Mouse (Mus musculus) forebrain, embryonic 10.5 days (tissue): ENCODE data around the gene Sidt1. TPM values are rescaled to one million over a fixed set of nuclear protein-coding genes. Genes with fewer than 3 reads are reported as not detected.

Source experiments
- DNase-seq: peaks from one replicate; pipeline ENCODE4 v3.0.0-alpha.2; 2017; ENCODE audit warnings: low spot score; ENCODE audit errors: extremely low spot score
- H3K27ac ChIP-seq: fragments of 300-500 bp; sonication (generic); 2 replicates; pipeline ENCODE4 v1.5.1; 2016; ENCODE audit warnings: mild to moderate bottlenecking
- H3K27me3 ChIP-seq: fragments of 300-500 bp; sonication (generic); 2 replicates; pipeline ENCODE4 v1.6.1; 2016; ENCODE audit warnings: mild to moderate bottlenecking; ENCODE audit not compliant: poor library complexity, severe bottlenecking
- H3K36me3 ChIP-seq: fragments of 300-500 bp; sonication (generic); replicated peaks from 2 replicates; pipeline ENCODE4 v1.6.1; 2016; ENCODE audit warnings: mild to moderate bottlenecking, moderate library complexity
- H3K4me1 ChIP-seq: fragments of 300-500 bp; sonication (generic); 2 replicates; pipeline ENCODE4 v1.6.1; 2016
- H3K4me3 ChIP-seq: fragments of 300-500 bp; sonication (generic); 2 replicates; pipeline ENCODE4 v1.5.1; 2016; ENCODE audit warnings: mild to moderate bottlenecking, moderate library complexity
- H3K9me3 ChIP-seq: fragments of 300-500 bp; sonication (generic); 2 replicates; pipeline ENCODE4 v1.6.1; 2016; ENCODE audit warnings: mild to moderate bottlenecking, moderate library complexity
- WGBS: fragments of 180-500 bp; shearing (Covaris S2); methylation state at CpG from one replicate; pipeline ENCODE4 v1.1.7; 2016; 5-methylcytosine and 5-hydroxymethylcytosine counted together
- polyA plus RNA-seq: library from polyadenylated mRNA; unstranded; fragments of >200 nt; fragmentation: Nextera tagmentation; extraction: Ambion mirVana; gene quantifications from 2 replicates; pipeline ENCODE4 v1.2.1, GENCODE M21; 2016

Sidt1 gene
- polyA plus RNA-seq, 1 experiment from 2014 or later, result 0.15 TPM

DNA sequence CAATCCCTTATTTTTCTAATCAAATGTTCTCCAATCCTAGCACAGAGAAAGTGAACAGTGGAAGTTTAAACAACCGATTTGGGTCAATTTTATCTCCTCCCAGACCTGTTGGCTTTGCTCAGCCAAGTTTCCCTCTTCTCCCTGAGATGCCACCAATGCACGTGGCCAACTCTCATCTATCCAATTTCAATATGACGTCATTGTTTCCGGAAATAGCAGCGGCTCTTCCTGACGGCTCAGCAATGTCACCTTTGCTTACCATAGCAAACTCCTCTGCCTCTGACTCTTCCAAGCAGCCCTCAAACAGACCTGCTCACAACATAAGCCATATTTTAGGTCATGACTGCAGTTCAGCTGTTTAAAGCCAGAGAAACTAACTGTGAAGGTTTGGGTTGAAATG, 111.5 kb downstream of the Sidt1 start:
- Histone ChIP-seq H3K36me3 (peaks cover 56% of the 10 kb centered on the region), H3K9me3 (no peaks in the 10 kb centered on the region), H3K4me1 (no peaks in the 10 kb centered on the region), H3K27me3 (no peaks in the 10 kb centered on the region), H3K27ac (no peak overlapping the region), H3K4me3 (no peak overlapping the region)
- WGBS, result 94% methylated on average over 6 of the region's 6 CpGs
- no peak for DNase-seq

DNA sequence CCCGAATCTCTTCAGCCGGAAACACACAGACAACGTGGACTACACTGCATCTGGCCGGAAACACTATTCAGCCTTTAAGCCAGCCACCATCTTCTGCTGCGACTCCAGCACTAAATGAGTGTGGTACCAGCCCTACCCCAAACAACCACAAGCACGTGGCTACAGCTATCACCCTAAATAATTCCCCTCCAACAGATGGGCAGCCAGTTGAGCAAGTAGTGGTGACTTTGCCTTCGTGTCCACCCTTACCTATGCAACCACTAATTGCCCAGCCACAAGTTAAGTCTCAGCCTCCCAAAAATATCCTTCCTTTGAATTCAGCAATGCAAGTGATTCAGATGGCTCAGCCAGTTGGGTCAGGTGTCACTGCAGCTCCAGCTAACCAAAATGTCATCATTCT, 116.6 kb downstream of the Sidt1 start:
- 95% methylated on average over 7 of the region's 7 CpGs for WGBS
- H3K9me3 ChIP-seq, result no peaks in the 10 kb centered on the region
- H3K36me3 ChIP-seq, result peaks cover 97% of the 10 kb centered on the region
- no peak overlapping the region for H3K4me3 ChIP-seq
- H3K4me1 ChIP-seq, result no peaks in the 10 kb centered on the region
- H3K27ac ChIP-seq, result no peak overlapping the region
- DNase-seq, result no peak
- no peaks in the 10 kb centered on the region for H3K27me3 ChIP-seq

DNA sequence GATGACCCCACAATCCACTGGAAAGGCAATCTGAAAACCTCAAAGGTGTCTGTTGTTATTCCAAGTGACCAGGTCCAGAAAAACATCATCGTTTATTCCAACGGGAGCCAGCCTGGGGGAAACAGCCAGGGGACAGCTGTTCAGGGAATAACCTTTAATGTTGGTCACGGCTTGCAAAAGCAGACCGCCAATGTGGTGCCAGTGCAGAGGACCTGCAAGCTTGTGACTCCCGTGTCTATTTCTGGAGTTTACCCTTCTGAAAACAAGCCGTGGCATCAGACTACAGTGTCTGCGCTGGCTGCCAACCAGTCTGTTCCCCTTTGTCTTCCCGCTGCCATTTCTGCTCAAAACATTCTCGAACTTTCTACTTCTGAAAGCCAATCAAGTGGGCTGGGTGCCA, 117.5 kb downstream of the Sidt1 start:
- H3K4me3 ChIP-seq, result no peak overlapping the region
- peaks cover 95% of the 10 kb centered on the region for H3K36me3 ChIP-seq
- H3K4me1 ChIP-seq, result no peaks in the 10 kb centered on the region
- no peak for DNase-seq
- no peaks in the 10 kb centered on the region for H3K27me3 ChIP-seq
- no peaks in the 10 kb centered on the region for H3K9me3 ChIP-seq
- 95% methylated on average over 9 of the region's 9 CpGs for WGBS
- H3K27ac ChIP-seq, result no peak overlapping the region

DNA sequence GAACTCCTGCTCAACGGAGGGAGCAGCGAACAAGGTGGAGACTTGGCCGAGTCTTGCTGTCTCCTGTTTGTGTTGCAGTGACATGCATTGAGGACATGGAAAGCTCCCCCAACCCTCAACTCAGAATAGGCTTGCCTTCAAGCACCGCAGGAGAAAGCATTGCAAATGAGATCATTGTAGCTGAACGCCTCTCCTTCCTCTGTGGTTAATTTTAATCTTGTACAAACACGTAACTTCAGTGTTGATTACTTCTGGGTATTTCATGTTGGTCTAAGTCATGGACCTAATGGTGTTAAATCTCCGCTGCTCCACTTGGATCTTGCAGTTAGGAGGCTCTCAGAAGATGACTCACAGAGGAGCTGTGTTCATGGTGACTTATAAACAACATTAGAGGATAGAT, 120.3 kb downstream of the Sidt1 start:
- Histone ChIP-seq H3K4me3 (no peak overlapping the region), H3K4me1 (no peaks in the 10 kb centered on the region), H3K27ac (no peak overlapping the region), H3K9me3 (no peaks in the 10 kb centered on the region), H3K36me3 (peaks cover 83% of the 10 kb centered on the region), H3K27me3 (no peaks in the 10 kb centered on the region)
- 93% methylated on average over 7 of the region's 7 CpGs for WGBS
- DNase-seq, result no peak

DNA sequence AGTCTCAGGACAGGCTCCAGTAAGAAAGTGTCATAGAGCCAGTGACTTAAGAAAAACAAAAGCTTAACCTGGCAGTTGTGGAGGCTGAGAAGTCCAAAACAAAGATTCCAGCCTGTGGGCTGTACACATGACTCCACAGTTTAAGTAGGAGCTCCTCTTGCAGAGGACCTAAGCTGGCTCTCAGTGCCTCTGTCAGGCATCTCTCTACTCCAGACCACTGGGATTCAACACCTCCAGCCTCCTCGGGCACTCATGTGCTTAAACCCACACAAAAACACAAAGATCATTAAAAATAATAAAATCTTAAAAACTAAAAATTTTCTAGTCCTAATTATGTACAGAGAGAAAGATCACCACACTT, 122.0 kb downstream of the Sidt1 start:
- H3K9me3 ChIP-seq, result no peaks in the 10 kb centered on the region
- DNase-seq, result no peak
- H3K27me3 ChIP-seq, result no peaks in the 10 kb centered on the region
- no peak overlapping the region for H3K27ac ChIP-seq
- WGBS, result 93% methylated on average over 1 of the region's 1 CpGs
- peaks cover 78% of the 10 kb centered on the region for H3K36me3 ChIP-seq
- no peaks in the 10 kb centered on the region for H3K4me1 ChIP-seq
- H3K4me3 ChIP-seq, result no peak overlapping the region

DNA sequence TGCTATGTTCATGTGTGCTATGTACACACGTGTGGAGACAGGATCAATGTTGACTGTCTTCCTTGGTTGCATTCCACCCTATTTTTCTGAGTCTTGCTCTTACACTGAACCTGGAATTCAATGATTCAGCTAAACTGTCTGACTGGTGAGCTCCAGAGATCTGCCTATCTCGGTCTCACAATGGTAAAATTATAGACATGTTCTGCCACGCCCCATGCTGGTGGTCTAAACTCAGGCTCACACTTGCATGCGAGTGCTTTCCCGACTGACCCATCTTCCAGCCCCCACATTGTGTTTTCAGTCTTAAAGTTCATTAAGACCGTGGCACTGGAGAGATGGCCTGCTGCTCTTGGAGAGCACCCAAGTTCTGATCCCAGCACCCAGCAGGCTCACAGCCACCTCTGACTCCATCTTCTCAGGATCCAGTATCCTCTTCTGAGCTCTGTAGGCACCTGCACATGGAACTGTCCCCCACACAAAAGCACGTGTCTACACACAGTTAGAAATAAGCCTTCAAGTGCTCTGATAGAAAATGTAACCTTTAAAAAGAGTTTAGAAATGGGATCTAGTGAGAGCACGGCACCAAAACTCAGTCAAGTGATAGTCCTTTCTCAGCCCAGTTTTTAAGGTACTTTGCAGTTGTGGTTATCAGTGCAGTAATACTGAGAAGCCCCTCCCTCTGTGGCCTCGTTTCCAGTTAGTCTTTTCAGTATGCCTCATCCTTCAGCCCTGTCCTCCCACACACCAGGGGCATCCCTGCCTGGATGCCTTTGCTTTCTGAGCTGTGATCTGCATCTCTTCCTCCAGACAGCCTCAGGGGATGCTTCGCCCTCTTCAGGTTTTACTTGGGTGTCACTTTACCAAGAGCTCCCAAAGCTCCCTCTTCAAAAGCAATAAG, 122.6 kb downstream of the Sidt1 start:
- WGBS, result 84% methylated on average over 10 of the region's 10 CpGs
- Histone ChIP-seq H3K36me3 (peaks cover 78% of the 10 kb centered on the region), H3K4me3 (no peak overlapping the region), H3K4me1 (no peaks in the 10 kb centered on the region), H3K27me3 (no peaks in the 10 kb centered on the region), H3K9me3 (no peaks in the 10 kb centered on the region), H3K27ac (no peak overlapping the region)
- no peak for DNase-seq

DNA sequence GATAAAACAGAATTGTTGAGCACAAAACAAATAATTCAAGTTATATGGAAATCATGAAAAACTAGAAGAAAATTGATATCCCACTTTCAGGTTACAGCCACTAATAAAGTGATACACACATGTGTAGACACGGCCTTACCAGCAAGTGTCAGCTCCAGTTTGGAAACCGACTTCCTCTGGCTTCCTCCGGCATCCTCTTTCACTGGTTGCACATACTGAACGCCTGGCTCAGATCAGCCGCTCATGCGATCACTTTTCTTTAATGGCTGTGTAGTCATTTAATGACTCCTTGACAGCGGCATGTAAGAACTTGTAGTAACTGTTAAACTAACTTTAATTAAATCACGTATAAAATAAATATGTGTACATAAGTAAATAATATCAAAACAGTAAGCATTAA, 127.0 kb downstream of the Sidt1 start:
- no peak for DNase-seq
- Histone ChIP-seq H3K9me3 (no peaks in the 10 kb centered on the region; the same call in 1 of the 2 replicates), H3K36me3 (peaks cover 76% of the 10 kb centered on the region), H3K27me3 (no peaks in the 10 kb centered on the region), H3K4me3 (no peak overlapping the region), H3K4me1 (no peaks in the 10 kb centered on the region), H3K27ac (no peak overlapping the region)
- 92% methylated on average over 8 of the region's 8 CpGs for WGBS

DNA sequence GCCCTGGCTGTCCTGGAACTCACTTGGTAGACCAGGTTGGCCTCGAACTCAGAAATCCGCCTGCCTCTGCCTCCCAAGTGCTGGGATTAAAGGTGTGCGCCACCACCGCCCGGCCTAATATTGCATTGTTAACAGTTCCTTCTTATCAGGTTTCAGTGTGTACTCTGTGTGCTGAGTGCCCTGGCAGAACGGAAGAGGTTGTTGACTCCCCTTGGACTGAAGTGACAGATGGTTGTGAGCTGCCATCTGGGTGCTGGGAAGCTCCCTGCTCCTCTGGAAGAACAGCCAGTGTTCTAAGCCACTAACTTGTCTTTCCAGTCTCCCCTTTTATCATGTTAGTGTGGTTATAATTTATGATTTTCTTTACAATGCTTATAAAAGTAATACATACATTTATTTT, 128.7 kb downstream of the Sidt1 start:
- 94% methylated on average over 6 of the region's 6 CpGs for WGBS
- no peak for DNase-seq

DNA sequence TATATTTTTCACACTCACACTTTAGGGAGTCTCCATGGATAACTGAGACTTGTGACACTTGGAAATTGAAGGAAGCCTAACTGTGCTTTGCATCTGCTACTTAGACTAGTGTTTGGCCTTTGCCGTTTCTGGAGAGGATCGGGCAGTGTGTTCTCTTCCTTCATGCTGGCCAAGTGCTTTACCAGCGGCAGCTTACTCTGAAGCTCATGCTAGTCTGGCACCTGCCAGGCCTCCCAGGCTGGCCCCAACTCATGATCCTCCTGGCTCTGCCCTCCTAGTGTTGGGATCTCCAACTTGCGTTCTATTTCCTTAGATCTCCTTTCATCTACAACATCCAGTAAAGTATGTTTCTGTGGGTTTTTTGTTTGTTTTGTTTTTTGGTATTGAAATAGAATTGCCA, 132.8 kb downstream of the Sidt1 start:
- H3K36me3 ChIP-seq, result peaks cover 54% of the 10 kb centered on the region
- no peak overlapping the region for H3K4me3 ChIP-seq
- no peaks in the 10 kb centered on the region for H3K27me3 ChIP-seq
- H3K27ac ChIP-seq, result no peak overlapping the region
- no peaks in the 10 kb centered on the region; the same call in 1 of the 2 replicates for H3K9me3 ChIP-seq
- DNase-seq, result no peak
- H3K4me1 ChIP-seq, result no peaks in the 10 kb centered on the region
- WGBS, result 94% methylated on average over 4 of the region's 4 CpGs

More for the DNA sequence above, 128.7 kb downstream of the Sidt1 start:
- no peaks in the 10 kb centered on the region for H3K27me3 ChIP-seq
- H3K4me1 ChIP-seq, result no peaks in the 10 kb centered on the region
- H3K27ac ChIP-seq, result no peak overlapping the region
- no peak overlapping the region for H3K4me3 ChIP-seq
- H3K36me3 ChIP-seq, result peaks cover 82% of the 10 kb centered on the region
- no peaks in the 10 kb centered on the region; the same call in 1 of the 2 replicates for H3K9me3 ChIP-seq

DNA sequence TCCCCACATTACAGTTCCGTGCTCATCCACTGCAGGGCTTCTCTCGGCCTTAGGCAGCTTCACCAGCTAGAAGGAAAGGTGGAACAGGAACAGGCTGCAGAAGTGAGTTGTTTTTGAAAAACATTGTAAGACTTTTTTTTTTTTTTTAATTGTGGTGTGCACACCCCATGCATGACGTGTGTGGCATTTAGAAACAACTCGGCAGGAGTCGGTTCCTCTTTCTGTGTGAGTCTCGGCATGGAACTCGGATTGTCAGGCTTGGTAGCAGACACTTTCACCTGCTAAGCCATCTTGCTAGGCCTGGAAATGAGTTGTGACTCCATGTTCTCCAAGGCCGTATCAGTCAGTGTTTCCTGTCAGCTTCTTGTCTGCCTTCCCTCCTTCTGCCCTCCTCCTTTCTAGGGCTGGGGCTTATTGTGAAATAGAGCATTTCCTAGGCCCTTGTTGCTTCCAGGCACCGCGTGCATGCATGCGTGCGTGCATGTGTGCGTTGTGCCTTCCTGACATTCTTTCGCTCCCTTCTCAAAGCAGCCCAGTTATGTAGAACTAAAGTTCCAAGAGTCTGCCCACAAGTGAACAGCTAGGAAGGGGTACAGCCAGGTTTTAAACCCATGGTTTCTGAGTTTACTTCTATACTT, 133.8 kb downstream of the Sidt1 start:
- no peak for DNase-seq
- WGBS, result 93% methylated on average over 14 of the region's 14 CpGs
- Histone ChIP-seq H3K36me3 (peaks cover 47% of the 10 kb centered on the region), H3K9me3 (no peaks in the 10 kb centered on the region; the same call in 1 of the 2 replicates), H3K27ac (no peak overlapping the region), H3K4me1 (no peaks in the 10 kb centered on the region), H3K27me3 (no peaks in the 10 kb centered on the region), H3K4me3 (no peak overlapping the region)

DNA sequence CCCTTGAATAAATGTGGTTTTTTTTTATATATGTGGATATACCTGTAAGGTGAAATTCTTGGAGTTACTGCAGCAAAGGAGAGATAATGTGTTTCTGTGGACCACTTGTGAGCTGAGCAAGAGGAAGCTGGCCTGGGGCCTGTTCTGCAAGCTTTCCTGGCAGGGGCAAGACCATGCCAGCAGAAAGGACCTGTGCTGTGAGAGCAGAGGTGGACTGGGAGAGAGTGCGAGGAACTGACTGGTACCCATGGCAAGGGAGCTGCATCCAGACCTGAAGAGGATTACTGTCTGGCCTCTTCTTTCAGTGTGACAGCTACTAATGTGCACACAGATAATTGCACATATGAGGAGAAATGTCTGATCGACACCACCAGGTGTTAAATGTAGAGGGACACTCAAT, 142.0 kb downstream of the Sidt1 start:
- Histone ChIP-seq H3K36me3 (peaks cover 16% of the 10 kb centered on the region), H3K27ac (no peak overlapping the region), H3K4me3 (no peak overlapping the region), H3K9me3 (peaks cover 7% of the 10 kb centered on the region; the same call in 1 of the 2 replicates), H3K4me1 (no peaks in the 10 kb centered on the region), H3K27me3 (no peaks in the 10 kb centered on the region)
- DNase-seq, result no peak
- WGBS, result 90% methylated on average over 2 of the region's 2 CpGs
